Mouse (Mus musculus): Measurements from ENCODE around the gene Rora. TPM values are rescaled to one million over a fixed set of nuclear protein-coding genes. Genes with fewer than 3 reads are reported as not detected.

Rora gene
- polyA plus RNA-seq, 1 experiment: not detected

DNA sequence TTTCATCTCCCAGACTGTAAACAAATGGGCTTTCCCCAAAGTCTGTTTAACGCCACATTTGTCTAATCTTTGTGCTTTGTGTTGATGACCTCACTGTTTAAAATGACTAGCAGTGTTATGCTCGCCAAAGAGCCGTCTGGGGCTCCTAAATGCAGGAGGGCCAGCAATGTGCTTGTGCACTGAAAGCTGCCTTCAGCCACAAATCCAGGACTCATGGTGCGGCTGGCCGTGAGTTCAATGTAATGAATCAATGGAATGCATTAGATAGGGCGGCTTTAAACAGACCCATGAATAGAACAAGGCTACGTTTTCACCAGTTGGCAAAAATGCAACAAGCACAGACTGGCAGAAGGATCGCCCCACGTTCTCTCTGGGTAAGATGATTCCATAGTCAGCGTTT lies 623.7 kb downstream of the Rora start:
- no peak for TF ChIP-seq GATA1 (IDR thresholded peaks at IDR 0.05; ENCODE audit: low read length)

DNA sequence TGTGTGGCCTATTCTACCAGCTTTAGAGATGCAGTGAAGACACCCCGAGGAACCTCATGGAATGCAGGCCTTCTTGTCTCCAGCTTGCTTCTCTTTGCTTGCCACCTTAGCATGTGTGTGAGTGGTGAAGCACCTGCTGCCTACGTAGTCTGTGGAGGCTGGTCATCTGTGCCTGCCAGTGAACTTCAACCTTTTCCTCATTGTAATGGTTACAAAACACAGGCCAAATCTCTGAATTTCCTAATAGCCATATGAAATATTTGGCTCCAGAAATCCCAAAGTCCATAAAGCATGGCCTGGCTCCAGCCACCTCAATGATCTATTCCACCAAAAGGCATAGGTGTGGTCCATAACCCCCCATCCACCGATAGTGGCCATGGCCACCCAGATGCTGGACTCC lies 631.4 kb downstream of the Rora start:
- TF ChIP-seq GATA1 (IDR thresholded peaks at IDR 0.05; ENCODE audit: low read length): no peak

DNA sequence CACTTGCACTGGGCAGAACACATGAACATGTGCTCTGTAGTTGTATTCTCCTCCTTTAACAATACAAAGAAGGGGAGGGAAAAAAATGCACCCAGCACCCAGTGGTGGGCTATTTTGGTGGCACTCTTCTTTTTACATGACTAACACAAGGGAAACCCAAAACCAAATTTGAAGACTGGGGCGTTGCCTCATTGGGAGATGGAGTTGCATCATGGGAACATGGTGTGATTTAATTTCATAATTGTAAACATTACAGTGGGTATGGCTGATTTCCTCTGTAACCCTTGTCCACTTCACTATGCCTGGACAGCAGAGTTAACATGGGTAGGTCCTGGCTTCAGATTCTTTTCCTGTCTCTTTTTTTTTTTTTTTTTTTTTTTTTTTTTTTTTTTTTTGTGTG lies 634.5 kb downstream of the Rora start:
- TF ChIP-seq GATA1 (IDR thresholded peaks at IDR 0.05; ENCODE audit: low read length): no peak

DNA sequence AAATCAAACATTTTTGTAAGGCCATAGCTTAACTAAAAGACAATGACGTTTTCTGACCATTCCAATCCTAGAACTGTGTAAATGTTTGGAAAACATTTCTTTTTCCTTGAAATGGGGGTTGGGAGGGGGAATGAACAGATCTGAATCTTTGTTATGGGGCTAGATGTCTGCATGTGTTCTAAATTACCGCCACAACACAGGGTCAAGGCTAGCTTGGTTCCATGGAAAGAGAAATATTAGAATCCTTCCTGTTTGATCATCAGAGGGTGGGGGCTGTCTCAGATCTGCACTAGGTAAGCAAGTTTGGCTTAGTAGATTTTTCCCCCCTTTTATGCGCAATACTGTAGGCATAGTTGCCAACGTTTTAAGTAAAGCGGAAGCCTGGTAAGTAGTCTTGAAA lies 635.0 kb downstream of the Rora start:
- TF ChIP-seq GATA1 (IDR thresholded peaks at IDR 0.05; ENCODE audit: low read length): no peak

DNA sequence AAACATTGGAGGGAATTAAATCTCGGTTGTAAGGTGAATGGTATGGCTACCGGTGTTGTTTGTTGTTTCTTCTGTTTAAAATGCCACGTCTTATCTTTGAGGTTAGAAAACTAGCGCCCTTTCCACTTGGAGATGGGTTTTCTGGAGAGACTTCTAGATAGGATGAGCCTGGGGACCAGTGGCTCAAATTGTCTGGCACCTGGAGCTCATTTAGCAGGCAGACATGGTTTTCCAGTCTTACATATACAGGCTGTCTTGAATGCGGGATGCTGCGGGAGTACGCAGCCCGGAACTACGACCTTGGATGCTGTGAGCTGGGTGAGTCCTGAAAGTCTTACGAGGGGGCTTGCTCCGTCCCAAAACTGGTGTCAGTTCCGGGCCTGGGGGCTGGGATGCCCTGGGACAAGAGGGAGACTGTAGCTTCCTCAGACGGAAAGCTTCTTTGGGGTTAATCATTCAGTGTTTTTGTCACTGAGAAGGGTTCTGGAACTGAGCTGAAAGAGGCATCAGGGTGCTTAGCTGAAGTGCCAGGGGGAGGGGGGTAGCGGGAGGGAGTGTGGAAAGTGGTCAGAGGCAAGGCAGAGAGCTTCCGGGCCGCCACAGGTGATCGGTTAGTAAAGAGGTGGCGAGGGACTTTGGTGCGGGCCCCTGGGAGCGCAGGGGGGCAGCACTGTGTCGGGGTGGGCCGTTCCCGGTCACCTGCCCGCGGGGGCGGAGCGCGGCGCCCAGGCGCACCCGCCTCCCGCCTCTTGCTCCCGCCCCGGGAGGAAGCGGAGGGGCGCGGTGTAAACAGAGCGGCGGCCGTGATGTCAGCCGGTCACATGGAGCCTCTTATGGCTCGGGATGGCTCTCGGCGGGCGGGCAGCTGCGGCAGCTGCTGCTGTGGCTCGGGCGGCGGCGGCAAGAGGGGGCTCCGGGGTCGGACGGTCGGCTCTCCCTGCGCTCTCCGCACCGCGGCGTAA lies 635.8 kb downstream of the Rora start:
- TF ChIP-seq GATA1 (IDR thresholded peaks at IDR 0.05; ENCODE audit: low read length): no peak

DNA sequence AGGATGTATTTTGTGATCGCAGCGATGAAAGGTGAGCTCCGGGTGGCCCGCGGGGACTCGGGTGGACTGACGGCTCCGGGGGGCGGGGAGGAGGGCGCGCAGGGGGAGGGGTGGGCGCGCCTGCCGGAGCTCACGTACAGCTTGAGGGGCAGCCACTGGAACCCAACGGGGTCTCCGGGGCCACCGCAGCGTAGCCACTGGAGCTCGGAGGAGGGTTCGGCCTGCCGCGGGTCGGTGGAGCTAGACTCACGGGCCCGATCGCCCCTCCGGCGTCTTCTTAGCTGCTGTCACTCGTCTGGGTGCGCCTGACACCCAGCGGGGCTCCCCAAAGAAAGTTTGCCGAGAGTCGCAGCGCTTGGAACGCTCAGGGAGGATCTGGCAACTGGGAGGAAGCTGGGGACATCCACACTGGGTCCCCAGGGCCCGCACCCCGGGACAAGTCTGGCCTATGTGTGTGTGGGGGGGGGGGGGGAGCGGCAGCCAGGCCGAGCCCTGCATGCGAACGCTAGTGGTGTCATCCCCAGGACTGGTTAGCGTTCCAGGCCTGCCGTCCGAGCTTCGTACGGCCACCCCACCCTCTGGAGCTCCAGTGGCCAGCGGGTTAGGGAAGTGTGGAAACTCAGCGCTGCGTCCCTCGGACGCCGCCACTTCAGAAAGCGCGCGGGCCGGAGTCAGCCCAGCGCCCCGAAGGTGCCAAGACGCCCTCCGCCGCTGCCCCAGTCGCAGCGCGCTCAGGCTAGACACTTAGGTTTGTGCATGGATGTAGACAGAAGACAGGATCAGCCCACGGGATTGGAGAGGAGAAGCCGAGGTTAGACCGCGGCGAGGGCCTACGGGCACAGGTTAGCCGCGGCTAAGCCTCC lies 636.7 kb downstream of the Rora start:
- TF ChIP-seq GATA1 (IDR thresholded peaks at IDR 0.05; ENCODE audit: low read length): no peak

DNA sequence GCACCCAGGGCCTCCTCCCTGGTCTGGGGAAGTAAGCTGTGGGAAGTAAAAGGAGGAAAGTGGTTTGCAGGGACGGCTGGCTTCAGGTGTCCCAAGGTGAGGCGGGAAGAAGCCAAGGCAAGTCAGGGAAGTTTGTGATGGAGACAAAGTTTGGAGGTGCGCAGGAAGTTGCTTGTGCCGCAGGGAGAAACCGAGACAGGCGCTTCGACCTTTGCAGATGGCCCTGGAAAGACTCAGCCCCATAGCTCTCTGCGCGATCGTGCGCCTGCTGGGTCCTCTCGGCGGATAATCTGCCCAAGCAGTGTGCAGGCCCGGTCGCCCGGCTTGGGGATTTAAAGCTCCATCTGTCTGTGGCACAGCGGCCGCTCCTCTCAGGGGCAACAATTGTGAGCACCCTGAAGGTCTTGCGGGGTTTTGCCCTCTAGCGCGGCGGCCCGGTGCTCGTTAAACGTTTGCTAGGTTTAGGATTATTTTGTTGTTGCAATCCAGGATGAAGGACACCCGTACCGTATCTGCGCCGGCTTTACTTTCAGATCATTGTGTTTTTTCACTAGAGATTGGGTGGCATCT lies 637.4 kb downstream of the Rora start:
- TF ChIP-seq GATA1 (IDR thresholded peaks at IDR 0.05; ENCODE audit: low read length): no peak

DNA sequence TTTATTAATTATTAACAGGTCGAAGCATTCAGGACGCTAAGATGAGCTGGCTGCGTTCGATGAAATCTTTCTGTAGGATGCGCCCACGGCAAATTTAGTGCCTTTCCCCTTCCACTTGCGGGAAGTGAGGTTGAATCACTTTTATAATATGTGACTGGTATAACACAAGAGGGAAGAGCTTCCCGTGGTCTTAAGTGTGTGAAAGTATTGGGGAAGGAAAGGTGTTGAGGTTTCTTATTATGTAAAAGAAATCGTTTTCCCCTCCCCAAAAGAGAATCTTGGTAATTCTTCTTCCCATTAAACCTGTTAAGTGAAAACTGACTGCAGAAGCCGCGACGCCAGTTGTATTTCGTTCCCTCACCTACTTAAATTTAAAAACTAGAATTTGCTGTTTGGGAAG lies 637.9 kb downstream of the Rora start:
- no peak for TF ChIP-seq GATA1 (IDR thresholded peaks at IDR 0.05; ENCODE audit: low read length)

DNA sequence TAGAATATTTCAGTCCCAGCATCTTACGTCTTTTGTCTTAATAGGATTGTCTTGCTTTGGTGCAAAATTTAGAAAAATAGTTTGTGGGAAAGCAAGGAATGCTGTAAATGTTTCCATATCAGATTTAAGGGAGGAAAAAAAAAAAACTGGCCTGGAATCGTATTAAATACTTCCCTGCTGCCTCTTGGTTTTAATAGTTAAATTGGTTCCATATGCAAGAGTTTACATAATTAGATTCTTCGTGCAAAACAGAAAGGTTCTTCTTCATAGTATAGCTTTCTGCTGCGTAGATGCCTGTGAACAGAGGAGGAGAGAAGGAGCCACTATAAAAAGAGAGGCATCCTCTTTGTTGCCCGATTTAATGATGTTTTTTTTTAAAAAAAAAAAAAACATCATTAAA lies 638.8 kb downstream of the Rora start:
- no peak for TF ChIP-seq GATA1 (IDR thresholded peaks at IDR 0.05; ENCODE audit: low read length)

DNA sequence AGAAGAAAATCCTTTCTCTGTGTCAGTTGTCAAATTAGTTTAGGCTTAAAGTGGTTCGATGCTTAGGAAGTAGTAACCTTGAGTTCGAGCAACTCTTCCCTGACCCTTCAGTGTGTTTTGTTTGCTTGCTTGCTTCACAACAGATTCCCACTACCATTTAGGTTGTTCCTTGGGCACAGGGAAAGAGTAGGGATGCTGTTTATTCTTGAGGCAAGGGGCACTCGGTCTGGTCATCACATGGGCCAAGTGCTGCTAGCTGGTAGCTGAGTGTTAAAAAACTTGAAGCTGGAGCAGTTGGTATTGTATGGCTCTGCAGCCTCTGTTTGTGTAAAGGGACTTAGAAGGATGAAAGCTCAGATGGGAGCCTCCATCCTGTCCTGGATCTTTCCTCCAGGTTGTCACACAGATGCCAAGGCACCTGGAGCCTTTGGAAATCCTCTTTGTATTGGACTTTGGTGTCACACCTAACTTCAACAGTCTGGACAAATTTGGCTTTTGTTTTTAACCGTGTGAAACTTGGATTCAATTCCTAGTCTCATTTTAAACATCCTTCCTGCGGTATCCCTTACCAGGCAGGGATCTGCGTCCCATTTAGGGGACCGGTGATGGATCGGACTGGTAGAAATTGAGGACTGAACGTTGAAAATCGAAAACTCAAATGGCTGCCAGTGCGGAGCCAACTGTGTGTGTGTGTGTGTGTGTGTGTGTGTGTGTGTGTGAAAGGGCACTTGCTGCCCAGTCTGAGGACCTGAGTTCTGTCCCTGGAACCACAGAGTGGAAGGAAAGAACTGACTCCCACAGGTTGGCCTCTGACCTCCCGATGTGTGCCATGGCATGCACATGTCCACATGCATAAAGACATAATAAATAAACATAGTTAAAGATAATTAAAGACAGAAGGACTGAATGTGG lies 639.4 kb downstream of the Rora start:
- no peak for TF ChIP-seq GATA1 (IDR thresholded peaks at IDR 0.05; ENCODE audit: low read length)

DNA sequence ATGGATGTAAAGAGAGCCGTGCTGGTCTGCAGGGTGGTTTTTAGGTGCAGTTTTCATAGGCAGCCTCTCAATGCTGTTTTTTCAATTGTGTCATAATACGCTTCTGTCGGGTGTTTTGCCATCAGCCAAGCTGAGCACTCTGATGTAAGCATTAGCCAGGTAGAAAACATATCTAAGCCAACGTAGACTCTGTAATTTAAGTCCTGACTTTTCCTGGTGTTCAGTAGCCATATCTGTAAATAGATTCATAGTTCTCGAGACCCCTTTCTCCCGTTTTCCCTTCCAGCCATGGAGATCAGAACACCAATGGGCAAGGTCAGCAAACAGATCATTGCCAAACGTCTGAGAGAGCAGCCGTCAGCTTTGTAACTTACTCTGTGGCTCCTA lies 640.1 kb downstream of the Rora start:
- TF ChIP-seq GATA1 (IDR thresholded peaks at IDR 0.05; ENCODE audit: low read length): no peak

DNA sequence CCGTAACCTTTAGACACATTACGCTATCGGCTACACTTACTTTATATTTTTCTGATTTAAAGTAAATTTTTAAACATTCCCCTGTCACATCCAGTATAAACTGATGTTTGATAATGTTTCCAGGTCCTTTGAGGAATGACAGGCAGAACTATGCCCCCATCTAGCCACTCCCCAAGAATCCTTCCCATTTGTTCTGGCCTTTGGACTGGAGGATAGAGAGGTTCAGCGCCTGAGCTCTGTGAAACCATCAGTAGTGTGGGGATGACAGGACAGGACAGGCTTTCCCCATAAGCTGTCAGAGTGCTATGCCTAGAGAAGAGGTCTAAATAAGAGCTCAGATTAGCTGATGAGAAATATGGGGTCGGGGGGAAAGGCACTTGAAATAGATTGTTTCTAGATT lies 640.8 kb downstream of the Rora start:
- no peak for TF ChIP-seq GATA1 (IDR thresholded peaks at IDR 0.05; ENCODE audit: low read length)

DNA sequence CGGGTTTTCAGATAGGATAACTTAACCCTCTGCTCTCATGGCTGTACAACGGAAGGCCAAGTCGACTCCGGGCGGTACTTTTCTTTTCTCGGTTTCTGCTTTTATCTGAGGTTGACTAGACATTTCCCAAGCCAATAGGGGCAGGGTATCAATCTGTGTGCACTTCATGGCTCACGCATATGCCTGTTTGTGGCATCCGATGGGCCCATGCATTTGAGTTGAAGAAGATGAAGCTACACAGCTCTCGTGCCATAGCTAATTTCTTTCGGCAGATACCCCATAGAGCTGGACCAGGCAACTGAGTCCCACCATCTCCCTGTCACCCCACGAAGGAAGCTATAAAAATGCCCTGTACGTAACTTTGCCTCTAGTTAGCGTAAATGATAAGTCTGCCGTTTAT lies 641.3 kb downstream of the Rora start:
- TF ChIP-seq GATA1 (IDR thresholded peaks at IDR 0.05; ENCODE audit: low read length): no peak

DNA sequence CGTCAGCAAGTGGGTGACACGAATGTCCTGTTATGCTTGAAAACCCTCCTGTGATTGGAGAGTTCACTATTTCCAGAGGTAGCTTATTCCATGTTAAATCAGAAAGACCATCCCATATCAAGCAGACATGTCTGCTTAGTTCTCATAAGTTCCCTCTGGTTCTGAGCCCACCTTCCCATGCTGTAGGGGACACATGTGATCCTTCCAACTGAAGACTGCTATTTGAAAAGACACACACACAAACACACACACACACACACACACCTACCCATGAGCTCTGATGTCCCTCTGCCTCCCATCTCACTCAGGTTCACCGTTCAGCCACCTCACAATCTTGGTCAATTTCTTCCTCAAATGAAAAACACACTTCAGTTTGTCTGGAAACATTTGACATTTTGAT lies 642.2 kb downstream of the Rora start:
- no peak for TF ChIP-seq GATA1 (IDR thresholded peaks at IDR 0.05; ENCODE audit: low read length)

DNA sequence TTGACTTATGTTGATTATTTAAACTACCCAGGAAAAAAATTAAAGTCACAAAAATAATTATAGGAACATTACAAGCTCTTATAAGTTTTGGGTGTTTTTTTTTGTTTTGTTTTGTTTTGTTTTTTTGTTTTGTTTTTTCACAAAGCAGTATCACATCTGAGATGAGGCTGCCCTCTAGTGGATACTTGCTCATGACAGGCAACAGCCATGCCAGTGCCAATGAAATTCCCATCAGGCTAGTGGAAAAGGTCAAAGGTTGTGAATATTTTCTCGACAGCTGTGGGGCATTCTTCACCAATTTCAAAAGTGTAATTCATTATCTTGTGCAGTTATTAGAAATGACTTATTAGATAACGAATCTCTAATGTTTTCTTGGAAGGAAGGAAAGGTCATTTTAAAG lies 642.8 kb downstream of the Rora start:
- TF ChIP-seq GATA1 (IDR thresholded peaks at IDR 0.05; ENCODE audit: low read length): no peak

Data from G1E-ER4 (cell line).